Mouse (Mus musculus) intestine, embryonic 16.5 days (tissue): ENCODE data around the gene Prex1. TPM values are rescaled to one million over a fixed set of nuclear protein-coding genes. Genes with fewer than 3 reads are reported as not detected.
A peak's percentile ranks its signal among the peaks of the same experiment; 100 is the strongest.

Experiments
- ATAC-seq: fragments of 200-750 bp; cut with Nextera tagmentation; 2 replicates; pipeline ENCODE4 v1.8.0; 2017; ENCODE audit warnings: moderate TSS enrichment, moderate library complexity
- H3K27ac ChIP-seq: fragments of 300-500 bp; sonication (generic); 2 replicates; pipeline ENCODE4 v1.5.1; 2014; ENCODE audit warnings: mild to moderate bottlenecking, low read length
- H3K27me3 ChIP-seq: fragments of 300-500 bp; sonication (generic); replicated peaks from 2 replicates; pipeline ENCODE4 v1.6.1; 2014; ENCODE audit warnings: low read length, control low read depth, mixed read lengths; ENCODE audit not compliant: control insufficient read depth, insufficient read depth
- H3K36me3 ChIP-seq: fragments of 300-500 bp; sonication (generic); 2 replicates; pipeline ENCODE4 v1.6.1; 2014; ENCODE audit warnings: low read length, control low read depth; ENCODE audit not compliant: control insufficient read depth, insufficient read depth
- H3K4me1 ChIP-seq: fragments of 300-500 bp; sonication (generic); 2 replicates; pipeline ENCODE4 v1.6.1; 2014; ENCODE audit warnings: low read length, control low read depth, mixed read lengths; ENCODE audit not compliant: control insufficient read depth, insufficient read depth
- H3K4me2 ChIP-seq: fragments of 300-500 bp; sonication (generic); 2 replicates; pipeline ENCODE4 v1.6.1; 2014; ENCODE audit warnings: low read depth, low read length, control low read depth
- H3K4me3 ChIP-seq: fragments of 300-500 bp; sonication (generic); 2 replicates; pipeline ENCODE4 v1.5.1; 2014; ENCODE audit warnings: mild to moderate bottlenecking, low read length
- H3K9ac ChIP-seq: fragments of 300-500 bp; sonication (generic); 2 replicates; pipeline ENCODE4 v1.6.1; 2014; ENCODE audit warnings: low read depth, low read length
- H3K9me3 ChIP-seq: fragments of 300-500 bp; sonication (generic); 2 replicates; pipeline ENCODE4 v1.6.1; 2016; ENCODE audit warnings: low read length, control low read depth; ENCODE audit not compliant: control insufficient read depth
- WGBS: fragments of 180-500 bp; shearing (Covaris S2); extraction: QIAGEN DNeasy Blood & Tissue Kit; methylation state at CpG from one replicate; pipeline ENCODE4 v1.1.7; 2014; 5-methylcytosine and 5-hydroxymethylcytosine counted together
- polyA plus RNA-seq: library from polyadenylated mRNA; unstranded; fragments of >200 nt; fragmentation: Nextera tagmentation; extraction: Ambion mirVana; gene quantifications from 2 replicates; pipeline ENCODE4 v1.2.1, GENCODE M21; 2015

Prex1 gene
- polyA plus RNA-seq, 1 experiment from 2014 or later: 8.0 TPM

DNA sequence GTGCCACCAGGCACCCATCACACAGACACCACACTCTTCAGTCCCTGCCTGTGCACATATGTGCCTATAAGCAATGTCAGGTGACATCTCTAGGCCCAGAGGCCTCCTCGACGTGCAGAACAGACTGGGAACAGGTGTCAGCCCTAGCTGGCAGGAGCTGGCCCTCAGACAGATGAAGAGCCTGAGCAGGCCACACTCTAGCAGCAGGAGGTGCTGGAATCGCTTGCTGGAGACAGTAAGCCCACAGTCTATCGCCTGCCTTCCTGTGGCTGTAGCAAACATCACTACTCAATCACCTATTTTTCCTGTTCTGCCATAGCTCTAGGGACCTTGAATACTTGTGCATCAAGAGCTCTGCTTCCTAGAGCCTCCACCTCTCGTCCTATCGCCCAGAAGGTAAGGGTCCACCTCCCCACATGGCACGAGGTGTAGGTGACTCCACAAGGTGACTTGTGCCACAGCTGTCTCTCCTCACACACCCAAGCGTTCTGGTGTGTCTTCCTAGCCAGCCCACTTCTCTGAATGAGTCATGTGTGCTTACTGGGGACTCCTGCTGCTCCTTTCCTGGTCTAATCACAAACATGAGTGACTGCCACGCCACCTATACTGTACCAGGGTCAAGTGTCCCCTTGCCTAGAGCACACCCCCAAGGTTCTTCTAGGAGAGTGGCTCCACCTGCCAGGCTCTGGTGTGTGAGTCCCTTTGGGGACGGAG is 62.2 kb downstream of the Prex1 start:
- Histone ChIP-seq H3K4me3 (no peak overlapping the region), H3K4me2 (no peak overlapping the region), H3K36me3 (no peaks in the 10 kb centered on the region), H3K27ac (no peak overlapping the region), H3K9me3 (no peaks in the 10 kb centered on the region), H3K27me3 (no peaks in the 10 kb centered on the region), H3K4me1 (peaks cover 12% of the 10 kb centered on the region), H3K9ac (no peak overlapping the region)
- 67% methylated on average over 10 of the region's 10 CpGs for WGBS
- ATAC-seq: no peak

DNA sequence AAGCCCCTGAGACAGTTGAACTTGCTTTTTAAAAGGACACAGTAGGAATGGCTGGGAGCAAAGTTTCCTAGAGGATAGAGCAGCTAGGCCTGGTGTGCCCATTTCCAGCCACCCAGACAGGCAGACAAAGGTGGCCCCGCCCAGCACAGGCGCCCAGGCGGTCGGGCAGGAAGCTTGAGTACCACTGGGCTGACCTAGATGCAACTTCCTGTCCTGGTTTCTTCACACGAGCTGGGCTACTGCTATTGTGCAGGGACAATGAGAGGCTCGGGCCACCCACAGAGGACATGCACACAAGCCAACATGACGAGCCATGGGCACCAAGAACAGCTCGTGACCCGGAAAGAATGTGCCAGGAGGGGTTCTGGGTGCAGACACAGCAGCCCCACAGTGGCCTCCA is 63.2 kb downstream of the Prex1 start:
- H3K4me2 ChIP-seq: no peak overlapping the region
- no peak overlapping the region for H3K9ac ChIP-seq
- 54% methylated on average over 9 of the region's 9 CpGs for WGBS
- H3K36me3 ChIP-seq: no peaks in the 10 kb centered on the region
- no peak overlapping the region for H3K27ac ChIP-seq
- no peak for ATAC-seq
- no peaks in the 10 kb centered on the region for H3K27me3 ChIP-seq
- H3K9me3 ChIP-seq: no peaks in the 10 kb centered on the region
- H3K4me3 ChIP-seq: no peak overlapping the region
- H3K4me1 ChIP-seq: peaks cover 4% of the 10 kb centered on the region; the same call in 1 of the 2 replicates

DNA sequence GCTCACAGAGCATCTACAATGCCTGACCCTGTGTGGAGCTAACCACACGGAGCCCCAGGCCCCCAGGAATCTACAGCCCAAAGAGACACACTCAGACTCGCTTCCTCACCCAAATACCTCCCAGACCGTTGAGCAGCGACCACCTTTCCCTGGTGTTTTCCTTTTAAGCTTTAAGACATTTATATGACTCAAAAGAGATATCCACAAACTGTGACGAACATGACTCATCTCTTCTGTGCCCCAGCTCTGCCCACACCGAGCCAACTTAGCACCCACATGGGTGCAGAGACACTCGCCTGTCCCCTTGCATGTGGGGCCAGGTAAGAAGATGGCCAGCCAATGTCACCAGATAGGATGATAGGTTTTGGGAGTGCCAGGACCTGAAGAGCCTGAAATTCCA is 66.4 kb downstream of the Prex1 start:
- no peak overlapping the region for H3K27ac ChIP-seq
- no peak overlapping the region for H3K9ac ChIP-seq
- no peak for ATAC-seq
- H3K36me3 ChIP-seq: no peaks in the 10 kb centered on the region
- H3K4me2 ChIP-seq: no peak overlapping the region
- no peaks in the 10 kb centered on the region for H3K9me3 ChIP-seq
- H3K4me1 ChIP-seq: 0 out of 2 replicates have a peak, but pooled peaks cover 2% of the 10 kb centered on the region
- 74% methylated on average over 7 of the region's 7 CpGs for WGBS
- H3K4me3 ChIP-seq: no peak overlapping the region
- H3K27me3 ChIP-seq: no peaks in the 10 kb centered on the region

DNA sequence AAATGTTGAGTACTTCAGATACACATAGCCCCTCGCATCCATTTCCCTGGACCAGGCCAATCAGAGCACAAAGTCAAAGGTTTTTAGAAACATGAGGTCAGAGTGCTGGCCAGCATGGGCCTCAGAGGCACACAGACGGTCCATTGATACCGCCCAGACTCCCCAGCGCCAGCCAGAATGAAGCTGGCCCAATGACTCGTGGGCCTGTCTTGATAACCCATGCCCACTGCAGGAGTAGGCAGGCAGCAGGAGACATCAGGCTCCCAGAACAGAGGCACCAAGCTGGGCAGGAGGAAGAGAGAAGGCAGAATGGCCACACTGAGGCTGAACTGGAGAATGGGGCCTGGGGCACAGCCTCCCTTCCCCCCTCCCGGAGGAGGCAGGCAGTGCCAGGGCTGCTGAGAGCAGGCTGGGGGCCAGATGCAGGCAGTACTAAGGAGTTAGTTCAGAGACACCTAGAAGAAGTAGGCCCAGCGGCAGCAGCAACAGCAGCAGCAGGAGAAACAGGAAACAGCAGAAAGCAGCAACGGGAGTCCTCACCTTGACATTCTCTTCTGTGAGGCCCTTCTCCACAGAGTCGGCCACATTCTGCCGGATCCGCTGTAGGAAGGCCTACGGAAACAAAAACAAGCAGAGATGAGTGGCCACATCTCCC is 67.1 kb downstream of the Prex1 start:
- H3K4me1 ChIP-seq: no peaks in the 10 kb centered on the region
- H3K27me3 ChIP-seq: no peaks in the 10 kb centered on the region
- WGBS: 76% methylated on average over 12 of the region's 12 CpGs
- H3K9me3 ChIP-seq: no peaks in the 10 kb centered on the region
- no peak overlapping the region for H3K4me2 ChIP-seq
- no peak for ATAC-seq
- H3K36me3 ChIP-seq: no peaks in the 10 kb centered on the region
- H3K4me3 ChIP-seq: no peak overlapping the region
- H3K9ac ChIP-seq: peak overlapping the region; percentile 22; the same call in 1 of the 2 replicates
- H3K27ac ChIP-seq: no peak overlapping the region

DNA sequence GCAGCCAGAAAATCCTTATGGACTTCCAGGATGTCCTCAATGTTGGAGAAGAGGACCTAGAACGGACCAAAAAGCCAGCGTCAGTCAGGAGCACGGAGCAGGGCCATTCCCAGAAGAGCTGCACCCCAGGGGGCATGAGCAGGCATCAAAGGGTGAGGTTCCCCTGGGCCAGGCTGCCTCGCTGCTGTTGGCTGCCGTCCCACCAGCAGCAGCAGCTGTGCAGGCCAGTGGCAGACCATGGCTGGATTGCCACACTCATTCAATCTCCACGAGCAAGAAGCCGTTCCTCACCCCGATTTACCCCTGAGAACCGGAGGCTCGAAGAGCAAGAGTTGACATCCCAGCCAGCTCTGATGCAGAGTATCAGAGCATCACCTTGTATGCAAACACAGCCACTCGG is 68.8 kb downstream of the Prex1 start:
- Histone ChIP-seq H3K4me3 (no peak overlapping the region), H3K4me1 (no peaks in the 10 kb centered on the region), H3K36me3 (no peaks in the 10 kb centered on the region), H3K4me2 (no peak overlapping the region), H3K27ac (no peak overlapping the region), H3K9ac (no peak overlapping the region), H3K9me3 (0 out of 2 replicates have a peak, but pooled peaks cover 3% of the 10 kb centered on the region), H3K27me3 (no peaks in the 10 kb centered on the region)
- no peak for ATAC-seq
- 83% methylated on average over 11 of the region's 11 CpGs for WGBS

DNA sequence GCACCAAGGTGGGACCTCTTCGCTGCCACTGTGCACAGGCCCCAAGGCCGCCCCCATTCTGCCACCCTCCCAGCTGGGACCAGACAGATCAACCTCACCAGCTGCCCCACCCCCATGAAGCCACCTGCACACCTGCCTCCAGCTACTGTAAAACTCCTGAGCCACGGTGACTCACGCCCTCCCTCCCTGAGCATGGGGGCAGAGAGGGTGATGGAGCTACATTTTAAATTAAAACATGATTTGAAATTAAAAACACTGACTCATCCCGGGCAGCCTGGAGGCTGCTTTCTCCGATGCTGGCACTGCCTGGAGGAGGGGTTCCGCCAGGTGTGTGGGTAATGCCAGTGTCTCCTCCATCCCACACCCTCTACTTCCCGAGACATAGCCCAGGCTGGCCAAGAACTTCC is 71.0 kb downstream of the Prex1 start:
- H3K9ac ChIP-seq: no peak overlapping the region
- no peaks in the 10 kb centered on the region for H3K27me3 ChIP-seq
- no peaks in the 10 kb centered on the region for H3K36me3 ChIP-seq
- 86% methylated on average over 8 of the region's 8 CpGs for WGBS
- peaks cover 12% of the 10 kb centered on the region for H3K4me1 ChIP-seq
- no peak for ATAC-seq
- no peak overlapping the region for H3K27ac ChIP-seq
- H3K9me3 ChIP-seq: 0 out of 2 replicates have a peak, but pooled peaks cover 3% of the 10 kb centered on the region
- no peak overlapping the region for H3K4me2 ChIP-seq
- no peak overlapping the region for H3K4me3 ChIP-seq

DNA sequence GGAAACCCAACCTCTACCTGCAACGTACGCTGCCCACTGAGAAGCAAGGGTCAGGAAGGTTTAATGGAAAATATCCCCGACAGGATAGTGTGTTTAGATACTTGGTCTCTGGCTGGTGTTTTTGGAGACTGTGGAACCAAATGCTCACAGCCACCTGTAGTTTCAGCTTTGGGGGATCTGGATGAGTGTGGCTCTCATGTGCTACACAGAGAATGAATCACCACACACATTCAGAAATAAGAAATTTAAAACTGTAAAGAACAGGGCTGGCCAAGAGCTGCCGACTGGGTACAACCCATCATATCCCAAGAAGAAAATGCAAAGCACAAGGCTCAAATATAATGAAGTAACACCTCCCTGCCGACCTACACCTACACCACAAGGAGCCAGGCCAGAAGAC is 73.9 kb downstream of the Prex1 start:
- Histone ChIP-seq H3K36me3 (no peaks in the 10 kb centered on the region), H3K27me3 (no peaks in the 10 kb centered on the region), H3K27ac (no peak overlapping the region), H3K9me3 (0 out of 2 replicates have a peak, but pooled peaks cover 3% of the 10 kb centered on the region), H3K4me1 (peaks cover 22% of the 10 kb centered on the region), H3K9ac (no peak overlapping the region), H3K4me2 (no peak overlapping the region), H3K4me3 (no peak overlapping the region)
- WGBS: 89% methylated on average over 5 of the region's 5 CpGs
- ATAC-seq: no peak

DNA sequence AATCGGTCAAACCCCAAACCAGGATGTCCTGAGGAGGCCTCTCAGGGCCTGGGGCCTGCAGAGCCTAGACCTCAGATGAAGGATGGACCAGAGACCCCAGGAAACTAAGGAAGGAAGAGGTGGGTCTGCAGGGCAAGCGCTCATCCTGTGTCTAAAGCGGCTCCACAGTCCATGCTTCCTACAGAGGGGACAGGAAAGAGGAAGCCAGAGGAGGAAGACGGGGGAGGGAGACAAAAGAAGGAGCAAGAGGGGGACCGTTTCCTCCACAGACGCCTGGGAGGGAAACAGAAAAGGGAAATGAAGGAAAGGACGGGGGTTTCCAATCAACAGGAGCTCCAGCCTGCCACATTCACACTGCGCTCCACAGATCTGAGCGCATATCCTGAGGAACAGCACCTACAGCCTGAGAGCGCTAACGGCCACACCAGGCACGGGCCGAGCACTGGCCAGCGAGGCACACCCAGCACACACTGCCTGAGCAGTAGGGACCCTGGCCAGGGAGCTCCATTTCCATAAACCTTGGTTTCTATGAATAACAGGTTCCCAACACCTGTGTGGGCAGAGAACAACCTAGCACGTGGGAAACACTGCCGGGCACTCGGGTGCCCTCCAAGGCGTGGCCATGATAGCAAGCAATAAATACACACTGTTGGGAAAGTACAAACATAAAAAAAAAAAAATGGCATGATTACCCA is 74.5 kb downstream of the Prex1 start:
- Histone ChIP-seq H3K4me2 (no peak overlapping the region), H3K36me3 (no peaks in the 10 kb centered on the region), H3K4me3 (no peak overlapping the region), H3K27me3 (no peaks in the 10 kb centered on the region), H3K9ac (0 out of 2 replicates have a peak overlapping the region, but pooled peaks have one; percentile 1), H3K27ac (peak overlapping the region; percentile 29; the same call in 1 of the 2 replicates), H3K4me1 (peaks cover 22% of the 10 kb centered on the region), H3K9me3 (0 out of 2 replicates have a peak, but pooled peaks cover 3% of the 10 kb centered on the region)
- WGBS: 68% methylated on average over 18 of the region's 18 CpGs
- ATAC-seq: peak; percentile 67

DNA sequence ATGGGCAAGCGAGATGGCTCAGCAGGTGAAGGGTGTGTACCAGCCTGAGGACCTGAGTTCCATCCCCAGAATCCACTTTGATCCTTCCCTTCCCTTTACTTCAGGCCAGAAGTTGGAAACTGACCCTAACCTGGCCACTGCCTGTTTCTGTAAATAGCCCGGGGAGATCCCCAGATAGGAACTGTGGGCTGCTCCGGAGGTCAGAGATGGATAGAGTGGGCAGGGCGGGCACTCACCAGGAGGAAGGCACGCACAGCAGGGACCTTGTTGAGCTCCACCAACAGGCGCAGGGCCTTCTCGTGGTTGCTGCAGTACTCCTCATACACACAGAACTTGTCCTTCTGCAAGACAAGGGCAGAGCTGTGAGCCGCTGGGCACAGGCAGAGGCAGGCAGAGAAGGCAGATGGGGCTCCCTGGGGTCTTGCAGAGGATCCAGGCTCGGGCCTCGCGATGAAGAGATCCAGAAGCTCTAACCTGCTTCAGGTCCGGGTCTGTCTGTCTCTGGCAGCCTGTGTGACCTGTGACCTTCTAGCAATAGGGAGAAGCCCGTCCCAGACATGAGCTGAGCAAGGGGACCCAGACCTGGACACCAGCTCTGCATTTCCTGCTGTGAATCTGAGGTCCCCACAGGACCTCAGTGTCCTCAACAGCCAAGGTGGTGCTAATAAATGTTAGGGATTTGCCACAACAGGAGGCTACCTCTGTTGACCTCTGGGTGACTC is 75.4 kb downstream of the Prex1 start:
- Histone ChIP-seq H3K27ac (0 out of 2 replicates have a peak overlapping the region, but pooled peaks have one; percentile 29), H3K27me3 (no peaks in the 10 kb centered on the region), H3K9ac (0 out of 2 replicates have a peak overlapping the region, but pooled peaks have one; percentile 1), H3K4me3 (no peak overlapping the region), H3K36me3 (no peaks in the 10 kb centered on the region), H3K9me3 (0 out of 2 replicates have a peak, but pooled peaks cover 3% of the 10 kb centered on the region), H3K4me2 (no peak overlapping the region), H3K4me1 (peaks cover 22% of the 10 kb centered on the region)
- ATAC-seq: no peak
- 66% methylated on average over 13 of the region's 13 CpGs for WGBS
